11 mouse cellular contexts compared by ENCODE assay signal in the genomic region with DNA sequence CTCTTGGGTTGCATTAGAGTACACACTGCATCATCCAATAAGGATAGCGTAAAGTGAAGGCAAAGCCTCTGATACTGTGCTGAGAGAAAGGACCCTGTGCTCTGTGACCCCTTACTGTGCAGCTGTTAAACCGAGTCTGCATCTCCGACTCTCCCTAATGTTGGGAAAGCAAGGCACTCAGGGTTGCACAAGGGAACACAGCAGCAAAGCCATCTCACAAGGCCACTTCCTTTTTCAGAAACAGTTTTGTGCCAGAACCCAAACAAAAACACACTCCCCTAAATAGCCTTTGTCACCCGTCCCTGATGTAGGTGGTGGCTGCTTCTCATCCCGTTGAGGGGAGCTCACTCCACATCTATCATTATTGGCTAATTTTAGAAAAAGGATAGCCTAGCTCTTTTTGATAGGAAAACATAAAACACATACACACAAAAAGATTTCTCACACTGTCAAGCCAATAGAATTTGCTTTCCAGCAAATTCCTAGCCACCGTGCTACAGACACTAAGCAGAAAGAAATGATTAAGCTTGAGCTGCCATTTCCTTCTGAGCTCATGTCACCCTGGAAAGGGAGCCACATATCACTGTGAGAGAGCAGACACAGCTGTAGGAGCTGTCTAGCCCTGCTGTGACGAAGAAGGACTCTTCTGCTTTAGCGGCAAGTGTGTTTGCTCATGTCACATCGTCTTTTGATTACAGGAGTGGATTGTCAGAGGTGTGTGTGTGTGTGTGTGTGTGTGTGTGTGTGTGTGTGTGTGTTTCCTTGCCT.
DNase-seq lines count a peak whose midpoint lies in the region; ATAC-seq and TF ChIP-seq lines count a peak whose summit lies in the region.
"Had no signal": no experiment of that assay in that cellular context is flagged by ENCODE, and none has a peak within 500 bp of the region (broad histone marks: within the 10 kb centered on the region; RNA-seq: fewer than 3 reads in every experiment).

No protein-coding gene starts in this region.

- peak; percentile 45; the same call in 1 of the 2 replicates for ATAC-seq in heart, embryonic 16.5 days (replicated peaks; ENCODE audit: extremely low read depth, insufficient read depth, low FRiP score)
- no peak; the same call in 1 of the 2 replicates for ATAC-seq in hindbrain, embryonic 12.5 days (ENCODE audit: low FRiP score)
- ATAC-seq: Patski had no signal

- no peaks in the 10 kb centered on the region for H3K9me3 ChIP-seq in heart, embryonic 10.5 days
- H3K9me3 ChIP-seq in heart, embryonic 16.5 days (replicated peaks; ENCODE audit: control insufficient read depth, low read length), result no peaks in the 10 kb centered on the region
- no peaks in the 10 kb centered on the region for H3K9me3 ChIP-seq in hindbrain, embryonic 12.5 days (replicated peaks)

- peak overlapping the region; percentile 21; the same call in 1 of the 2 replicates for H3K4me2 ChIP-seq in heart, embryonic 16.5 days (ENCODE audit: low read depth, low read length)
- no peak overlapping the region for H3K4me2 ChIP-seq in hindbrain, embryonic 12.5 days (replicated peaks)

- DNase-seq in heart, embryonic 10.5 days (ENCODE audit: low spot score), result no peak
- DNase-seq in heart, adult 11 months, result no peak
- peak; percentile 37 for DNase-seq in brain, embryonic 14.5 days (ENCODE audit: low read depth)
- peak; percentile 42 for DNase-seq in lung, postnatal 10 days
- no peak for DNase-seq in frontal cortex, postnatal 36 days (ENCODE audit: low spot score in 2 of 2)
- no peak for DNase-seq in cerebellum, adult 2 months
- DNase-seq: cerebellum, adult 8-10 months had no signal

- H3K4me1 ChIP-seq in heart, embryonic 10.5 days, result peaks cover 7% of the 10 kb centered on the region; the same call in 1 of the 2 replicates
- peaks cover 7% of the 10 kb centered on the region for H3K4me1 ChIP-seq in heart, embryonic 16.5 days (ENCODE audit: control insufficient read depth, insufficient read depth, low read length)
- no peaks in the 10 kb centered on the region for H3K4me1 ChIP-seq in cerebellum, adult 2 months (ENCODE audit: control insufficient read depth, insufficient read depth, low read length)
- peaks cover 2% of the 10 kb centered on the region; the same call in 1 of the 2 replicates for H3K4me1 ChIP-seq in hindbrain, embryonic 12.5 days

- no peak for TF ChIP-seq POLR2A in brain, embryonic 14.5 days (IDR thresholded peaks at IDR 0.05; ENCODE audit: borderline replicate concordance, extremely low read depth, insufficient read depth, insufficient read length, poor library complexity, severe bottlenecking)
- no peak for TF ChIP-seq POLR2A in cerebellum, adult 2 months (IDR thresholded peaks at IDR 0.05; ENCODE audit: borderline replicate concordance, insufficient read depth, low read length)

- 21% methylated on average over 9 of the region's 9 CpGs for WGBS in heart, embryonic 10.5 days
- 18% methylated on average over 9 of the region's 9 CpGs for WGBS in heart, embryonic 16.5 days
- 53% methylated on average over 9 of the region's 9 CpGs for WGBS in cerebellum, adult 2 months
- 61% methylated on average over 9 of the region's 9 CpGs for WGBS in hindbrain, embryonic 12.5 days

- H3K9ac ChIP-seq in heart, embryonic 16.5 days (ENCODE audit: low read length), result no peak overlapping the region
- no peak overlapping the region for H3K9ac ChIP-seq in hindbrain, embryonic 12.5 days
- H3K9ac ChIP-seq: liver, embryonic 14.5 days had no signal

- no peaks in the 10 kb centered on the region for H3K36me3 ChIP-seq in heart, embryonic 10.5 days
- no peaks in the 10 kb centered on the region for H3K36me3 ChIP-seq in heart, embryonic 16.5 days (ENCODE audit: control insufficient read depth, insufficient read depth)
- no peaks in the 10 kb centered on the region for H3K36me3 ChIP-seq in hindbrain, embryonic 12.5 days

- TF ChIP-seq CTCF in brain, embryonic 14.5 days (IDR thresholded peaks at IDR 0.05; ENCODE audit: borderline replicate concordance, extremely low read depth, insufficient read depth, insufficient read length), result no peak
- TF ChIP-seq CTCF in cerebellum, adult 2 months (IDR thresholded peaks at IDR 0.05; ENCODE audit: borderline replicate concordance, insufficient read depth, low read depth, low read length), result no peak

- no peaks in the 10 kb centered on the region for H3K27me3 ChIP-seq in heart, embryonic 10.5 days (ENCODE audit: insufficient read depth, poor library complexity, severe bottlenecking)
- no peaks in the 10 kb centered on the region for H3K27me3 ChIP-seq in heart, embryonic 16.5 days (ENCODE audit: control insufficient read depth, insufficient read depth, low read length)
- no peaks in the 10 kb centered on the region for H3K27me3 ChIP-seq in cerebellum, adult 2 months (ENCODE audit: control insufficient read depth, insufficient read depth, low read length)
- no peaks in the 10 kb centered on the region for H3K27me3 ChIP-seq in hindbrain, embryonic 12.5 days

- H3K27ac ChIP-seq in heart, embryonic 10.5 days, result peak overlapping the region; percentile 47; the same call in 1 of the 2 replicates
- peak overlapping the region; percentile 23; the same call in 1 of the 2 replicates for H3K27ac ChIP-seq in heart, embryonic 16.5 days (ENCODE audit: low read length)
- H3K27ac ChIP-seq in cerebellum, adult 2 months (ENCODE audit: insufficient read depth, low read length), result no peak overlapping the region
- no peak overlapping the region; the same call in 1 of the 2 replicates for H3K27ac ChIP-seq in hindbrain, embryonic 12.5 days
- H3K27ac ChIP-seq: liver, embryonic 14.5 days had no signal

- H3K4me3 ChIP-seq in heart, embryonic 10.5 days, result peak overlapping the region; percentile 12; the same call in 1 of the 2 replicates
- H3K4me3 ChIP-seq in heart, embryonic 16.5 days (ENCODE audit: low read length), result no peak overlapping the region
- no peak overlapping the region for H3K4me3 ChIP-seq in cerebellum, adult 2 months (replicated peaks; ENCODE audit: insufficient read depth, low read depth, low read length)
- H3K4me3 ChIP-seq in hindbrain, embryonic 12.5 days, result no peak overlapping the region

Comparison
In these comparisons a context has a peak if more than half of its experiments do, and no peak if none do; other contexts are left out.
1. DNase-seq: peak in brain, embryonic 14.5 days (single experiment) and lung, postnatal 10 days (single experiment); none in heart, embryonic 10.5 days (single experiment), heart, adult 11 months (single experiment), frontal cortex, postnatal 36 days (0 of 2) and cerebellum, adult 2 months (0 of 2).
2. H3K27ac ChIP-seq: peak in heart, embryonic 10.5 days (single experiment) and heart, embryonic 16.5 days (single experiment); none in cerebellum, adult 2 months (single experiment) and hindbrain, embryonic 12.5 days (single experiment).